Mouse (Mus musculus) CH12.LX (cell line): ENCODE results near the gene Vegfd.

ENCODE experiments used
- CTCF ChIP-seq, 2 experiments: IDR thresholded peaks in 1 of 2; conservative IDR thresholded peaks in 1 of 2; 2 replicates each; pipeline ENCODE4 v1.5.1; 2011 to 2012; ENCODE audit warnings: low read depth in 2 of 2, low read length in 2 of 2, improper control_type of control experiment in 1 of 2, inconsistent platforms in 1 of 2, mild to moderate bottlenecking in 1 of 2, moderate library complexity in 1 of 2
- IRF4 ChIP-seq: IDR thresholded peaks from 2 replicates; pipeline ENCODE4 v1.6.1; 2014; ENCODE audit warnings: low read depth, mild to moderate bottlenecking, inconsistent platforms, low read length, improper control_type of control experiment
- MAX ChIP-seq: IDR thresholded peaks from 2 replicates; pipeline ENCODE4 v1.6.1; 2011; ENCODE audit warnings: low read length, improper control_type of control experiment
- MYC ChIP-seq: IDR thresholded peaks from 2 replicates; pipeline ENCODE4 v1.6.1; 2011; ENCODE audit warnings: low read depth, mild to moderate bottlenecking, improper control_type of control experiment, low read length
- POLR2A ChIP-seq: IDR thresholded peaks from 2 replicates; pipeline ENCODE4 v1.6.1; 2011; ENCODE audit warnings: low read depth, mild to moderate bottlenecking, improper control_type of control experiment, low read length
- RCOR1 ChIP-seq: conservative IDR thresholded peaks from 2 replicates; pipeline ENCODE4 v1.6.1; 2012; ENCODE audit warnings: low read depth, mild to moderate bottlenecking, inconsistent platforms, low read length, improper control_type of control experiment
- USF1 ChIP-seq: IDR thresholded peaks from 2 replicates; pipeline ENCODE4 v1.6.1; 2014; ENCODE audit warnings: low read depth, mild to moderate bottlenecking, inconsistent platforms, low read length, improper control_type of control experiment
- USF2 ChIP-seq: conservative IDR thresholded peaks from 2 replicates; pipeline ENCODE4 v1.6.1; 2011; ENCODE audit warnings: low read depth, low read length, improper control_type of control experiment
- ZNF384 ChIP-seq: IDR thresholded peaks from 2 replicates; pipeline ENCODE4 v1.6.1; 2012; ENCODE audit warnings: low read depth, low read length, improper control_type of control experiment, inconsistent platforms

DNA sequence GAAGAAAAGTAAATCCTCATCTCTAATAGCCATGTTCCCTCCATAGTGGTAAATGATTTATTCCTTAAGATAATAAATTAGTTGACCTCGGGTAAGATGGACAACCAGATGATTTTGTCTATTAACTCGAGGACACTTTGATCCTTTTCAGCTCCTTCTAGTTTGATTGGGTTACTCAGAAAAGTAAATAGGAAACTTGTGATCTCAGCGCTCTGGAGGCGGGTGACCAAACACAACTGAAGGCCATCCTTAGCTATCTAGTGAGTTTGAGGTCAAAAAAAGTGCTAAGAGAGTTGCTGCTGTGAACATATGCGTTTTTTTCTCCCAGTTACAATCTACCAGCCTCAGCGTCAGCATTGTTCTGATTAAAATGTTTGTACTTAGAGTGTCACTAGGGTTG lies 57.4 kb downstream of the Vegfd start:
- no peak for TF ChIP-seq IRF4
- no peak for TF ChIP-seq USF1
- TF ChIP-seq POLR2A = no peak
- no peak for TF ChIP-seq MYC
- TF ChIP-seq MAX = no peak
- no peak for TF ChIP-seq RCOR1
- no peak for TF ChIP-seq CTCF (conservative IDR thresholded peaks at IDR 0.05 in 1 of 2, IDR thresholded peaks at IDR 0.05 in 1 of 2; ENCODE audit: low read depth in 2 of 2, low read length in 2 of 2)
- TF ChIP-seq ZNF384 = no peak
- TF ChIP-seq USF2 = no peak
